Mouse (Mus musculus) heart, postnatal 0 days (tissue): ENCODE data around the gene Kansl3.

ENCODE experiments used
- CTCF ChIP-seq: IDR thresholded peaks from 2 replicates; pipeline ENCODE4 v1.5.1; 2016; ENCODE audit warnings: antibody characterized with exemption, control low read depth, low read depth
- EP300 ChIP-seq: IDR thresholded peaks from 2 replicates; pipeline ENCODE4 v1.6.1; 2016; ENCODE audit warnings: antibody characterized with exemption, low read depth

DNA sequence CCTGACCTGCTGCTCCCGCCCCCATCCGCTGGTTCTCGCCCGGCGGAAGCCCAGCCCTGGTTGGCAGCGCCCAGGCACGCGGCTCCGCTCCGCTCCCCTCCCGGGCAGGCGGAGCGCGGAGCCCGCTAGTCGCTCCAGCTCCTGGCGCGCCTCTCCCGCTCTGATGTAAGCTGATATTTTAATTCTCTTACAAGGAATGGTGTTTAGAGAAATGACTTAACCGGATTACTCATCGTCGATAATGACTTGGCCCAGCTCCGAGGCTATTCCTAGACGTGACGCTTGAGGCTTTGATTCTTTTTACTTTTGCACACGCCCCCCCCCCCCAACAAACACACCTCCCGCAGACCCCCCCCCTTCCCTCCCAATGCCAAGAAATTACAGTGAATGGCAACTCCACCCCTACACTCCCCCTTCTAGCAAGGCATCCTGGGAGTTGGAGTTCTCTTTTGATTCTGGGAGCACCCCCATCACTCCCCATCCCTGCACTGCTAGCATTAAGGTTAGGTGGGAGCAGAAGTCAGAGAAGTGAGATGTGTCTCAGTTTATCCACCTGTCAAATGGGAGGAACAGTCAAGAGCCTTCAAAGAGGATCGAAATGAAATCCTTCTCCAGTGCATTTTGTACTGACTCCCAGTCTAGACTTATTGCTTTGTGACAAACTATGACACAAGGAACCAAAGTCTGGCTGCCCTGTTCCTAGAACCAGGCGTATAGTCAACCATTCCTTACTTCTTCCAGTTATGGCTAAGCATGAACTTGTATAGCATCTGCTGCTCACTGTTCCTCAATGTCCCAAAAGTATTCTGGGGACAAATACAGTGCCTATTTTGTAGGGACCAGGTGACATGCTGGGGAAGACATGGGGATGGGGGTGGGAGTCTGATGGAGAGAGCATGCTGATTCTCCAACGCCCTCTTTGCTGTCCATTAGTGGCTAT is 65.3 kb downstream of the Kansl3 start:
- TF ChIP-seq CTCF (no peak), EP300 (0 out of 2 replicates have a peak, but pooled peaks have one; percentile 72)
